Mouse (Mus musculus): ENCODE data around the gene Dyrk1a. TPM values are rescaled to one million over a fixed set of nuclear protein-coding genes. Genes with fewer than 3 reads are reported as not detected.

The Dyrk1a gene
- polyA plus RNA-seq, 1 experiment from 2014 or later = 11.6 TPM

DNA sequence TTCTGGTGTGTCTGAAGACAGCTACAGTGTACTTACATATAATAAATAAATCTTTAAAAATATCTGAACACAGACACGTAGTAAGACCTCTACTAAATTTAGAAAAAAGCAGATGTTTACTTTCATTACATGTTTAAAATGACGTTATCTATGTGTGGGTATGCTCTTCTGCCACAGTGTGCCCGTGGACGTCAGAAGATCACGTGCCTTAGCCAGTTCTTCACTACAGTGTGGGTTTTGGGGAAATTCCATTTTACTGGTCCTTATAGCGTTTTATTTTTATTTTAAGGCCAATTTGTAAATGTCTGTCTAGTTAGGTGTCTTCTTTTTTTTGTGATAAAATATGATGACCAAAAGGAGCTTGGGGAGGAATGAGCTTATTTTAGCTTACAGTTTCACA, 47.4 kb downstream of the Dyrk1a start:
- Histone ChIP-seq H3K4me2 (no peak overlapping the region), H3K9ac (replicated peaks) (no peak overlapping the region), H3K9me3 (no peaks in the 10 kb centered on the region), H3K4me1 (replicated peaks) (peaks cover 13% of the 10 kb centered on the region), H3K4me3 (replicated peaks) (no peak overlapping the region), H3K27ac (no peak overlapping the region), H3K27me3 (no peaks in the 10 kb centered on the region), H3K36me3 (peaks cover 22% of the 10 kb centered on the region)
- WGBS = 93% methylated on average over 6 of the region's 6 CpGs
- ATAC-seq (ENCODE audit: insufficient number of reproducible peaks, insufficient read depth, low FRiP score, low TSS enrichment, low read depth) = no peak

DNA sequence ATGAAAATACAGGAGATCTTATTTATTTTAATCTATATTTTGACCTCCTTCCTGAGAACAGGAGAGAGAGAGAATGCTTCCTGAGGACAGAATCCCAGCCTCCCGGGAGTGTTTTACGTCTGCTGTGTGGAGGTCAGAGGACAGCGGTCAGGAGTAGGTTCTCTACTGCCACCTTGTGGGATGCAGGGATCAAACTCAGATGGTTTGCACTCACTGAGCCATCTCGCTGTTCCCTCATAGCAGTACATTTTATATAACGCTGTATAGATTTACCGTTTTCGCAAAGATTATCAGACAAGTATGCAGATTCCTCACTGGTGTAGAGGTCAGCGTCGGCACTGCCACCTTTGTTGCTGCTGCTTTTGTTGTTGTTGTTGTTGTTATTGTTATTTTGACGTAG, 48.7 kb downstream of the Dyrk1a start:
- ATAC-seq (ENCODE audit: insufficient number of reproducible peaks, insufficient read depth, low FRiP score, low TSS enrichment, low read depth) = no peak
- WGBS = 55% methylated on average over 10 of the region's 10 CpGs
- Histone ChIP-seq H3K4me2 (no peak overlapping the region), H3K9ac (replicated peaks) (no peak overlapping the region), H3K27ac (no peak overlapping the region), H3K4me3 (replicated peaks) (no peak overlapping the region), H3K4me1 (replicated peaks) (0 out of 2 replicates have a peak, but pooled peaks cover 8% of the 10 kb centered on the region), H3K36me3 (peaks cover 22% of the 10 kb centered on the region), H3K27me3 (no peaks in the 10 kb centered on the region), H3K9me3 (no peaks in the 10 kb centered on the region)

DNA sequence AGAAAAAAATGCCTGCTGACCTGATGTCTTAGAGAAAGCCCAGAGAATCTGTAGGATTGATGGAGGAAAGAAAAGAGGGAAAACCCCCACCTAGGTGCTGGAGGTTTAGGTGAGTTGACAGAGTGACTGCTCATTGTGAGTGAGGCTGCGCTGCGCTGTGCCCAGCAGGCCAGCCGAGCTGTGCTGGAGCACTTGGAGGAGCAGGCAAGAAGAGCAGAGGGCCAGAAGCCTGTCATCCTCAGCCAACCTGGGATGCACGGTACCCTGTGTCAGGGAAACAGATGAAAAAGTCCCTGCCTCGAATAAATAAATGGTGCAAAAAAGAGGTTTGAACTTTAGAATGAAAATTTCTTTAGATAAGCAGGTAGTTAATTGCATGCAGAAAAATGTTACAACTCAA, 49.5 kb downstream of the Dyrk1a start:
- H3K36me3 ChIP-seq = peaks cover 22% of the 10 kb centered on the region
- H3K9ac ChIP-seq (replicated peaks) = no peak overlapping the region
- no peak overlapping the region for H3K4me3 ChIP-seq (replicated peaks)
- no peak overlapping the region for H3K27ac ChIP-seq
- H3K4me1 ChIP-seq (replicated peaks) = 0 out of 2 replicates have a peak, but pooled peaks cover 8% of the 10 kb centered on the region
- WGBS = 92% methylated on average over 5 of the region's 5 CpGs
- H3K9me3 ChIP-seq = no peaks in the 10 kb centered on the region
- H3K4me2 ChIP-seq = no peak overlapping the region
- H3K27me3 ChIP-seq = no peaks in the 10 kb centered on the region
- no peak for ATAC-seq (ENCODE audit: insufficient number of reproducible peaks, insufficient read depth, low FRiP score, low TSS enrichment, low read depth)

DNA sequence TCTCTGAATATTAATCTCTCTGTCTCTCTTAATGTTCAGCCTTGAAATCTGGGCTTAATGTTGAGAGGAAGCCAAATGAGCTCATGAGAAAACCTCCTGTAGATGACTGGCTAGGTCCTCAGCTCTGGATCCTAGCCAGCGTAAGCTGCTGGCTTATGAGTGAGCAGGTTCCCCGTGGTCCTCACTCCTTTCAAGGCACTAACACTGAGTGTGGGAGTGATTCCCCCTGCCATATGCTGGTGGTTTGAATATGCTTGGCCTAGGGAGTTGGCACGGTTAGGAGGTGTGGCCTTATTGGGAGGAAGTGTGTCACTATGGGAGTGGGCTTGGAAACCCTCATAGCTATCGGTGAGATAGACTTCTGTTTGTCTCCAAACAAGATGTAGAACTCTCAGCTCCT, 55.1 kb downstream of the Dyrk1a start:
- H3K27me3 ChIP-seq = no peaks in the 10 kb centered on the region
- no peaks in the 10 kb centered on the region for H3K9me3 ChIP-seq
- H3K4me2 ChIP-seq = no peak overlapping the region
- peaks cover 9% of the 10 kb centered on the region; the same call in 1 of the 2 replicates for H3K36me3 ChIP-seq
- ATAC-seq (ENCODE audit: insufficient number of reproducible peaks, insufficient read depth, low FRiP score, low TSS enrichment, low read depth) = no peak
- peaks cover 18% of the 10 kb centered on the region for H3K4me1 ChIP-seq (replicated peaks)
- H3K4me3 ChIP-seq (replicated peaks) = no peak overlapping the region
- 0 out of 2 replicates have a peak overlapping the region, but pooled peaks have one; percentile 7 for H3K27ac ChIP-seq
- 86% methylated on average over 4 of the region's 4 CpGs for WGBS
- H3K9ac ChIP-seq (replicated peaks) = no peak overlapping the region

DNA sequence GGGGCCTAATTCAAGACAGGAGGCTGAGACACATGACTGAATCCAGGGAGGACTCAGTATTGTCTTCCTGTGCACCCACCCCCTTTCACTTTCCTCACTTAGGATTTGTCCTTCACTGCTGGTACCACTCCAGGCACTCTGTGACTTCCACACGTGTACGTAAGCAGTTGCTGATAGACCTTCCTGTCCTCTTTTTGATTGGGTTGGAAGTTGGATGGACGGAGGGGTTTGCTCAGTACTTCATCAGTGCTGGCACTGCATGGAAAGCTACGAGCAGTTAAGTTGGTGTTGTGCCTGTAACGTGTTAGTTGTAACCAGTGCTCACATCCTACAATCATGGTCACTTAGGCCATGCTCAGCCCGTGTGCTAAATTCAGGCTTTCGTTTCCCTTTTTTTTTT, 55.8 kb downstream of the Dyrk1a start:
- peaks cover 19% of the 10 kb centered on the region for H3K4me1 ChIP-seq (replicated peaks)
- no peak overlapping the region for H3K9ac ChIP-seq (replicated peaks)
- H3K27ac ChIP-seq = no peak overlapping the region
- 91% methylated on average over 7 of the region's 7 CpGs for WGBS
- H3K36me3 ChIP-seq = peaks cover 2% of the 10 kb centered on the region; the same call in 1 of the 2 replicates
- no peak overlapping the region for H3K4me2 ChIP-seq
- H3K9me3 ChIP-seq = no peaks in the 10 kb centered on the region
- no peak for ATAC-seq (ENCODE audit: insufficient number of reproducible peaks, insufficient read depth, low FRiP score, low TSS enrichment, low read depth)
- no peak overlapping the region for H3K4me3 ChIP-seq (replicated peaks)
- H3K27me3 ChIP-seq = no peaks in the 10 kb centered on the region

DNA sequence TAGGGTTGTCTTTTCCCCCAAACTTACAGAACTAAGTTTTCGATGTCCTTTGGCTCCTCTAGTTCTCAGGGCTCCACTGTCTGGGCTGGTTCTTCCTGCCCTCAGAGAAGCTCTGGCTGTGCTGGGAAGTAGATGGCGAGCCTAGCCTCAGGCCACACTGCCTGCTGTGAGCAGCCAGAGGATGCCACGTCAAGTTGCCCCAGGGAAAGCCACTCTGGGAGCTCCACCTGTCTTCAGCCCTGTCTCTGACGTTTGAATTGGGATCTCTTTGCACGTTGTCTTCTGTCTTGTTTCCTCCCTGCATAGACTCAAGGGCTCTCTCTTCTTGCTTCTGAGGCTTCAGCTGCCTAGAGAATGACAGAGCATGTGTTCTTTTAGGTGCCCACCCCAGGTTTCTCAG, 57.9 kb downstream of the Dyrk1a start:
- ATAC-seq (ENCODE audit: insufficient number of reproducible peaks, insufficient read depth, low FRiP score, low TSS enrichment, low read depth) = no peak
- WGBS = 65% methylated on average over 5 of the region's 5 CpGs
- Histone ChIP-seq H3K27me3 (no peaks in the 10 kb centered on the region), H3K36me3 (no peaks in the 10 kb centered on the region), H3K4me2 (no peak overlapping the region), H3K9ac (replicated peaks) (no peak overlapping the region), H3K4me3 (replicated peaks) (no peak overlapping the region), H3K4me1 (replicated peaks) (peaks cover 27% of the 10 kb centered on the region), H3K27ac (no peak overlapping the region), H3K9me3 (no peaks in the 10 kb centered on the region)

DNA sequence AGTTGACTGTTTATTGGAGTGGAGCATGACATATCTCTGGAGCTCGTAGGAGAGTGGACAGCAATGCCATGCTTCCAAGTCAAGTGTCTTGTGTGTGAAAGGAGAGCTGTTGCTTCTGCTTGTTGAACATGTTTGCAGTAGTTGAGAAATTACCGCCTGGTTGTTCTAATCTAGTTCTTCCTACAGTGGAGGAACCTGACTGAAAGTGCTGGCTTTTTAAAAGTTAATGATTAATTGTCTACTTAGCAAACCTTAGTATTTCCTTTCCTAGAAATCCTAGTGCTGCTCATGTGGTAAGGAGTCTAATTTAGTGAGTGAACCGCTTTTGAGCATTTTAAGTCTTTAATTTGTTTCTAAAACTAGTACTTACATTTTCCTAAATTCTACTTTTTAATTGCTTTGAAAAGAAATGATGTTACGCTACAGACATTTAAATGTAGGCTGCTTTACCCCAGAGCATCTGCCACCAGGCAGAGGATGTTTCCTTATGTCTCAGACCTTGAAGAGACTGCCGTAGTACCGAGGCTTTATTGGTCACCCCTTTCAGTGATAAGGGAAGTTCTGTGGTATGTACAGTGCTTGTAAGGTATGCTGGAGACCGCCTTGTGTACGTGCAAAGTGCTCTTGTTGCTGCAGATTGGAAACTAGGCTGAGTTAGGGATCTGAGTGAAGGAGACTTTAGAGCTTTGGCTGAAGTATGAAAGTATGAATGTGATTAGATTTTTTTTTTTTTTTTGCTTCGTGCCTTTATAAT, 59.3 kb downstream of the Dyrk1a start:
- 88% methylated on average over 9 of the region's 9 CpGs for WGBS
- no peak overlapping the region for H3K9ac ChIP-seq (replicated peaks)
- H3K36me3 ChIP-seq = no peaks in the 10 kb centered on the region
- no peaks in the 10 kb centered on the region for H3K9me3 ChIP-seq
- peaks cover 34% of the 10 kb centered on the region for H3K4me1 ChIP-seq (replicated peaks)
- H3K27me3 ChIP-seq = no peaks in the 10 kb centered on the region
- H3K4me2 ChIP-seq = no peak overlapping the region
- no peak for ATAC-seq (ENCODE audit: insufficient number of reproducible peaks, insufficient read depth, low FRiP score, low TSS enrichment, low read depth)
- no peak overlapping the region for H3K4me3 ChIP-seq (replicated peaks)
- no peak overlapping the region for H3K27ac ChIP-seq

DNA sequence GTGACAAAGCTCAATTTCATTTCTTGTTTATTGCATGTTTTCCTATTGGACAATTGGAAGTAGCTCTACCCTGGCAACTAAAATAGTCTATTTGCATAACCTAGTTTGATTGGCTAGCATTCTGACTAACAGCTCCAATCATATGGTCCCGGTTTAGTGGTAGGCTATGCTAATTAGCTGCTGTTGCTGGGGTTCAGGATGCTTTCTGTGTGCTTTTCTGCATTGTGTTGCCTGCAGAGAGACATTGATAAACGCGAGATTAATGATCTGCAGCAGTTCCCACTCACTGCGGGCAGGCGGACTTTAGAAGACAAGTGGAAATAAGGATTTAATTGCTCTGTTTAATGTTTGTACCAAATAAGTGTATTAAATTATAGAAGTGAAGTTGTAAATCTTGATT, 62.2 kb downstream of the Dyrk1a start:
- ATAC-seq (ENCODE audit: insufficient number of reproducible peaks, insufficient read depth, low FRiP score, low TSS enrichment, low read depth) = peak; percentile 81
- WGBS = 12% methylated on average over 5 of the region's 5 CpGs
- Histone ChIP-seq H3K36me3 (no peaks in the 10 kb centered on the region), H3K9me3 (no peaks in the 10 kb centered on the region), H3K4me1 (replicated peaks) (peaks cover 34% of the 10 kb centered on the region), H3K4me3 (replicated peaks) (no peak overlapping the region), H3K27me3 (no peaks in the 10 kb centered on the region), H3K4me2 (peak overlapping the region; percentile 24; the same call in 1 of the 2 replicates), H3K27ac (no peak overlapping the region), H3K9ac (replicated peaks) (no peak overlapping the region)

DNA sequence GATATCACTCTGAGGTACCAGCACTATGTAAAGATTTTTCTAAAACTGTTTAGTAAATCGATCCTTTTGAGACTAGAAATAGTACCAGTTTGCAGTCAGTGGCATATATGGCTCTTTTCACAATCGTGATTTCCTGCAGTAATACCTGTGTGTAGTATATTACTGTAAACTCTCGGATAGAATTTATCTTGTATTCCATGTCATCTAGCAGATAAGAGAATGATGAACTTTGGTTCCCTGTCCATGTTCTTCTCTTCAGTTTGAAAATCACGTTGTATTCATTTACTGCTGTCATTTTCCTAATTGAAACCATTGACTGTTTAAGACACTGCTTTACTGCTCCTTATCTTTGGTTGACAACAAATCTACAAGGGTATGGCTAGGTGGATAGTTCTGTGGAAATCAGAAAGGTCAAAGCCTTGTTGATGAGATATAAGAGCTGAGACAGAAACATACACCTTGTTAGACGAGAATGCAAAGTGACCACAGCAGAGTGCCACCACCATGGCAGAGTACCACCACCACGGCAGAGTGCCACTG, 62.7 kb downstream of the Dyrk1a start:
- no peak for ATAC-seq (ENCODE audit: insufficient number of reproducible peaks, insufficient read depth, low FRiP score, low TSS enrichment, low read depth)

DNA sequence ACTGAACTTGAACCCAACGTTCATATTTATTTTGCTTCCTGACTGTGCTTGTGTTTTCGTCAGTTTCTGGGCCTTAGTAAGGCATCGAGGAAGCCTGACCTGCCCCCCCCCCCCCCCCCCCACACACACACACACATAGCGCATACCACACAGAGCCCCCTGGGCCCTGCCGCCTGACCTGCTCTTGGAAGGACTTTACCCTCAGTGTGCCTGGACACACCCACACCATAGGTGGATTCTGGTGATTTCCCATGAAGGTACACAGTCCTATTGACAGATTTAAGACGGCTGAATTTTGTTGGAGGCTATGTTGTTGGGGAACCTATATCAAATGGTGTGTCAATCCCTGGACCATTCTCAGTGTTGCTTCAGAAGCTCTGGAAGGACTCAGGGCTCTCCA, 63.2 kb downstream of the Dyrk1a start:
- H3K4me1 ChIP-seq (replicated peaks) = peaks cover 32% of the 10 kb centered on the region
- 77% methylated on average over 6 of the region's 6 CpGs for WGBS
- H3K4me3 ChIP-seq (replicated peaks) = no peak overlapping the region
- no peak overlapping the region for H3K9ac ChIP-seq (replicated peaks)
- no peak overlapping the region for H3K27ac ChIP-seq
- ATAC-seq (ENCODE audit: insufficient number of reproducible peaks, insufficient read depth, low FRiP score, low TSS enrichment, low read depth) = no peak
- H3K9me3 ChIP-seq = no peaks in the 10 kb centered on the region
- no peaks in the 10 kb centered on the region for H3K36me3 ChIP-seq
- H3K4me2 ChIP-seq = no peak overlapping the region
- H3K27me3 ChIP-seq = no peaks in the 10 kb centered on the region

More for the DNA sequence above, 62.7 kb downstream of the Dyrk1a start:
- Histone ChIP-seq H3K4me1 (replicated peaks) (peaks cover 35% of the 10 kb centered on the region), H3K27ac (no peak overlapping the region), H3K27me3 (no peaks in the 10 kb centered on the region), H3K9ac (replicated peaks) (no peak overlapping the region), H3K36me3 (no peaks in the 10 kb centered on the region), H3K4me2 (0 out of 2 replicates have a peak overlapping the region, but pooled peaks have one; percentile 24), H3K9me3 (no peaks in the 10 kb centered on the region), H3K4me3 (replicated peaks) (no peak overlapping the region)
- 77% methylated on average over 6 of the region's 6 CpGs for WGBS

DNA sequence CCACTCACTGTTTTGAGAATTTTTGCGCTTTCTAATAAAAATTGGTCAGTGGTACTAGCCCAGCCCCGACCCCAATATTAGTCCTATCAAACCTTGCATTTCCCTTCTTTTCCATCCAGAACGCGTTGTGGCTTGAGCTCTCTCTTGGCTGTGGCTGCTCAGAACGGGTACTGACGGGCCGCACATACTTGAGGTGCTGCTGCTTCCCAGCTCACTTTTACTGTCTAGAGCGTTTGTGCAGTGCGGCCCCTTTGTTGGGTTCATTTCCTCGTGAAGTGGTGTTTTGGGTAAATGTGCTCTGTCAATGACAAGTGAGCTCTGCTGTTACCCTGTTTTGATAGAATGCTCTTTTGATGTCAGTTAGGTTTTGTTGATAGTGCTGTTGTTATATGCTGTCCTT, 67.6 kb downstream of the Dyrk1a start:
- Histone ChIP-seq H3K9me3 (no peaks in the 10 kb centered on the region), H3K27ac (no peak overlapping the region), H3K36me3 (peaks cover 21% of the 10 kb centered on the region), H3K4me2 (no peak overlapping the region), H3K4me3 (replicated peaks) (no peak overlapping the region), H3K9ac (replicated peaks) (no peak overlapping the region), H3K4me1 (replicated peaks) (peaks cover 16% of the 10 kb centered on the region; the same call in 1 of the 2 replicates), H3K27me3 (no peaks in the 10 kb centered on the region)
- ATAC-seq (ENCODE audit: insufficient number of reproducible peaks, insufficient read depth, low FRiP score, low TSS enrichment, low read depth) = no peak
- 73% methylated on average over 10 of the region's 10 CpGs for WGBS

Data from limb, embryonic 12.5 days (tissue).